Mouse (Mus musculus) forelimb bud, embryonic 11.5 days (tissue): ENCODE results near the gene Tbx3.
A peak's percentile ranks its signal among the peaks of the same experiment; 100 is the strongest.

Experiments used
- DNase-seq: peaks from one replicate; pipeline ENCODE4 v3.0.0-alpha.2; 2012; ENCODE audit warnings: low read depth, low spot score

Gene Tbx3

GRCm38 (mm10) chr5:119670566-119671108 is at the start of gene Tbx3:
TSS of gene Tbx3 (plus strand) at chr5:119670669.
- peak; percentile 97 for DNase-seq

- no peak for DNase-seq
Measured at GRCm38 (mm10) chr5:119622076-119622475, 48.4 kb upstream of the Tbx3 start.

GRCm38 (mm10) chr5:119624554-119624953 is 45.9 kb upstream of the Tbx3 start:
- DNase-seq = no peak

GRCm38 (mm10) chr5:119625603-119626002 is 44.9 kb upstream of the Tbx3 start:
- no peak for DNase-seq

- no peak for DNase-seq
Measured at GRCm38 (mm10) chr5:119626154-119626553, 44.3 kb upstream of the Tbx3 start.

- DNase-seq = no peak
Measured at GRCm38 (mm10) chr5:119626662-119627061, 43.8 kb upstream of the Tbx3 start.

GRCm38 (mm10) chr5:119628100-119628499 is 42.4 kb upstream of the Tbx3 start:
- DNase-seq = no peak

- DNase-seq = no peak
Measured at GRCm38 (mm10) chr5:119628746-119629327, 41.6 kb upstream of the Tbx3 start.

- DNase-seq = no peak
Measured at GRCm38 (mm10) chr5:119633581-119633980, 36.9 kb upstream of the Tbx3 start.

GRCm38 (mm10) chr5:119634861-119635260 is 35.6 kb upstream of the Tbx3 start:
- no peak for DNase-seq

- no peak for DNase-seq
Measured at GRCm38 (mm10) chr5:119638300-119638699, 32.2 kb upstream of the Tbx3 start.

GRCm38 (mm10) chr5:119641094-119641493 is 29.4 kb upstream of the Tbx3 start:
- DNase-seq = no peak

GRCm38 (mm10) chr5:119641714-119642113 is 28.8 kb upstream of the Tbx3 start:
- no peak for DNase-seq

GRCm38 (mm10) chr5:119646965-119647364 is 23.5 kb upstream of the Tbx3 start:
- no peak for DNase-seq

GRCm38 (mm10) chr5:119651135-119651965 is 19.1 kb upstream of the Tbx3 start:
- DNase-seq = no peak

- no peak for DNase-seq
Measured at GRCm38 (mm10) chr5:119656354-119656753, 14.1 kb upstream of the Tbx3 start.

- no peak for DNase-seq
Measured at GRCm38 (mm10) chr5:119656856-119657255, 13.6 kb upstream of the Tbx3 start.

GRCm38 (mm10) chr5:119657362-119657761 is 13.1 kb upstream of the Tbx3 start:
- DNase-seq = no peak

GRCm38 (mm10) chr5:119657804-119658203 is 12.7 kb upstream of the Tbx3 start:
- no peak for DNase-seq

GRCm38 (mm10) chr5:119658396-119658795 is 12.1 kb upstream of the Tbx3 start:
- DNase-seq = no peak

- DNase-seq = no peak
Measured at GRCm38 (mm10) chr5:119659041-119659440, 11.4 kb upstream of the Tbx3 start.

GRCm38 (mm10) chr5:119660526-119661410 is 9.7 kb upstream of the Tbx3 start:
- DNase-seq = no peak
